Mouse (Mus musculus): ENCODE data around the gene Pick1.

- TF ChIP-seq CTCF (IDR thresholded peaks at IDR 0.05; ENCODE audit: control insufficient read depth, insufficient read depth, insufficient replicate concordance, low read depth, low read length) (no peak), POLR2A (IDR thresholded peaks at IDR 0.05; ENCODE audit: control insufficient read depth, low read depth, low read length) (no peak)
Measured at GRCm38 (mm10) chr15:79219572-79219971, 9.4 kb upstream of the Pick1 start.

Measured in testis, adult 2 months (tissue).